Mouse (Mus musculus) cerebellum, adult 2 months (tissue): ENCODE measurements around the gene Gng11.

Source experiments
- CTCF ChIP-seq: fragments of 200-500 bp; IDR thresholded peaks from 2 replicates; pipeline ENCODE4 v1.5.1; 2011; ENCODE audit warnings: low read depth, mild to moderate bottlenecking, control low read depth, low read length, moderate library complexity, borderline replicate concordance; ENCODE audit not compliant: insufficient read depth
- POLR2A ChIP-seq: fragments of 200-500 bp; IDR thresholded peaks from 2 replicates; pipeline ENCODE4 v1.6.1; 2011; ENCODE audit warnings: low read length, control low read depth, borderline replicate concordance; ENCODE audit not compliant: insufficient read depth

DNA sequence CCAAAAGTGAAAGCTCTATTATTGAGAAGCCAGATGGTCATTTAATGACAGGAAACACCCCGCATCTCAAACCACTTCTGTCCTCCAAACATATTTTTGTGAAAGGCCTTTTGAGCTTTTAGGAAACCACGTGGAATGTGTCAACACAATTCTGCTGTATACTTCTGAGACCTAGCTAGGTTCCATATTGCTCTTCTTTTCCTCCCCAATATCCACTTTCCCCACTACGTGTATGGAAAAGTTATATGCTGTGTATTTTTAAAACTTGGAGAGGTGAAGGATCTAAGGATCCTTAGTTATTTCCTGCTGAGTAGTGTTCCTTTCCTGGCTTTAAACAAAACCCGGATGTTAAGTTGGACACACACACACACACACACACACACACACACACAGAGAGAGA lies 259 bp upstream of the Gng11 start:
- TF ChIP-seq CTCF = no peak
- no peak for TF ChIP-seq POLR2A
